Comparison of ENCODE assay signal across 9 mouse cellular contexts in genomic region chr19:59388847-59389606, GRCm38 (mm10). TPM values are rescaled to one million over a fixed set of nuclear protein-coding genes. Genes with fewer than 3 reads are reported as not detected.
DNase-seq lines count a peak whose midpoint lies in the region; ATAC-seq and TF ChIP-seq lines count a peak whose summit lies in the region.
"Had no signal": no experiment of that assay in that cellular context is flagged by ENCODE, and none has a peak within 500 bp of the region (broad histone marks: within the 10 kb centered on the region; RNA-seq: fewer than 3 reads in every experiment).

No protein-coding gene starts in this region.

- H3K27me3 ChIP-seq in G1E (ENCODE audit: insufficient read depth, low read length) = no peaks in the 10 kb centered on the region; the same call in 1 of the 2 replicates
- no peaks in the 10 kb centered on the region for H3K27me3 ChIP-seq in forebrain, embryonic 14.5 days (replicated peaks; ENCODE audit: control insufficient read depth, insufficient read depth, low read length)
- no peaks in the 10 kb centered on the region; the same call in 1 of the 2 replicates for H3K27me3 ChIP-seq in liver, postnatal 0 days (ENCODE audit: insufficient read depth, low read length)
- H3K27me3 ChIP-seq in neural tube, embryonic 14.5 days (ENCODE audit: control insufficient read depth, insufficient read depth, low read length) = no peaks in the 10 kb centered on the region; the same call in 1 of the 2 replicates

- intact Hi-C loops in heart, postnatal 36 days (cut with DNase I) = no loop called here

- H3K36me3 ChIP-seq in G1E (replicated peaks) = no peaks in the 10 kb centered on the region
- H3K36me3 ChIP-seq in forebrain, embryonic 14.5 days (ENCODE audit: control insufficient read depth, insufficient read depth, low read length) = no peaks in the 10 kb centered on the region
- no peaks in the 10 kb centered on the region for H3K36me3 ChIP-seq in liver, postnatal 0 days (replicated peaks; ENCODE audit: insufficient read depth, low read length)
- no peaks in the 10 kb centered on the region for H3K36me3 ChIP-seq in neural tube, embryonic 14.5 days (ENCODE audit: control insufficient read depth, insufficient read depth, low read length)

- TF ChIP-seq EP300 in liver, postnatal 0 days (IDR thresholded peaks at IDR 0.05; ENCODE audit: low read depth) = no peak

- H3K4me2 ChIP-seq in forebrain, embryonic 14.5 days (ENCODE audit: low read length) = peak overlapping the region; percentile 44
- H3K4me2 ChIP-seq in liver, postnatal 0 days (ENCODE audit: low read depth, low read length) = peak overlapping the region; percentile 48
- no peak overlapping the region for H3K4me2 ChIP-seq in neural tube, embryonic 14.5 days (ENCODE audit: low read depth, low read length)

- H3K27ac ChIP-seq in forebrain, embryonic 14.5 days (ENCODE audit: low read depth, low read length) = no peak overlapping the region
- H3K27ac ChIP-seq in liver, postnatal 0 days (ENCODE audit: low read depth) = no peak overlapping the region
- H3K27ac ChIP-seq in neural tube, embryonic 14.5 days (ENCODE audit: low read depth, low read length) = no peak overlapping the region

- H3K4me1 ChIP-seq in G1E (ENCODE audit: insufficient read depth, low read depth, low read length) = peaks cover 60% of the 10 kb centered on the region
- peaks cover 10% of the 10 kb centered on the region for H3K4me1 ChIP-seq in forebrain, embryonic 14.5 days (ENCODE audit: control insufficient read depth, insufficient read depth, low read length)
- H3K4me1 ChIP-seq in liver, postnatal 0 days (ENCODE audit: insufficient read depth) = peaks cover 16% of the 10 kb centered on the region
- no peaks in the 10 kb centered on the region for H3K4me1 ChIP-seq in neural tube, embryonic 14.5 days (ENCODE audit: control insufficient read depth, insufficient read depth, low read length)

- peak; percentile 47 for ATAC-seq in G1E (ENCODE audit: extremely low read depth, insufficient number of reproducible peaks, low FRiP score, poor library complexity, severe bottlenecking)
- ATAC-seq in forebrain, embryonic 14.5 days = peak; percentile 66
- ATAC-seq in liver, postnatal 0 days = peak; percentile 68
- ATAC-seq in neural tube, embryonic 14.5 days (ENCODE audit: low read depth) = peak; percentile 41

- H3K4me3 ChIP-seq in G1E (ENCODE audit: low read depth, low read length) = no peak overlapping the region; the same call in 1 of the 2 replicates
- peak overlapping the region; percentile 10; the same call in 1 of the 2 replicates for H3K4me3 ChIP-seq in forebrain, embryonic 14.5 days (ENCODE audit: low read depth, low read length)
- H3K4me3 ChIP-seq in liver, postnatal 0 days (ENCODE audit: low read depth, low read length) = no peak overlapping the region
- no peak overlapping the region for H3K4me3 ChIP-seq in neural tube, embryonic 14.5 days (ENCODE audit: low read depth, low read length)
- H3K4me3 ChIP-seq: myocyte had no signal

- peak; percentile 56 for TF ChIP-seq CTCF in G1E (IDR thresholded peaks at IDR 0.05; ENCODE audit: low read depth, low read length)
- TF ChIP-seq CTCF in liver, postnatal 0 days (IDR thresholded peaks at IDR 0.05; ENCODE audit: low read depth) = peak; percentile 77

- DNase-seq in G1E (ENCODE audit: low spot score) = peak; percentile 55
- peak; percentile 66 for DNase-seq in c-Kit-positive CD71-negative TER-119-negative erythroid progenitor cells, embryonic 14.5 days (ENCODE audit: low read depth)
- DNase-seq in forebrain, embryonic 14.5 days (ENCODE audit: low spot score) = peak; percentile 89
- DNase-seq in heart, postnatal 36 days = peak; percentile 41 to 46
- DNase-seq in layer of hippocampus, adult 18-20 months (ENCODE audit: low spot score in 2 of 2) = peak; percentile 62 to 86
- DNase-seq in liver, postnatal 0 days = peak; percentile 74
- DNase-seq in testis, postnatal 10 days (ENCODE audit: low spot score) = peak; percentile 77

- peak overlapping the region; percentile 30 for H3K9ac ChIP-seq in forebrain, embryonic 14.5 days (ENCODE audit: low read length)
- no peak overlapping the region for H3K9ac ChIP-seq in liver, postnatal 0 days (replicated peaks)
- H3K9ac ChIP-seq in neural tube, embryonic 14.5 days (replicated peaks; ENCODE audit: low read depth, low read length) = no peak overlapping the region

- WGBS in forebrain, embryonic 14.5 days = 4% methylated on average over 15 of the region's 15 CpGs
- WGBS in liver, postnatal 0 days (ENCODE audit: insufficient replicate concordance) = 11% methylated on average over 15 of the region's 15 CpGs
- WGBS in neural tube, embryonic 14.5 days = 22% methylated on average over 15 of the region's 15 CpGs

- no peaks in the 10 kb centered on the region for H3K9me3 ChIP-seq in G1E (replicated peaks)
- H3K9me3 ChIP-seq in forebrain, embryonic 14.5 days (replicated peaks; ENCODE audit: control insufficient read depth, low read length) = no peaks in the 10 kb centered on the region
- no peaks in the 10 kb centered on the region for H3K9me3 ChIP-seq in liver, postnatal 0 days (ENCODE audit: low read length)
- H3K9me3 ChIP-seq in neural tube, embryonic 14.5 days (ENCODE audit: control insufficient read depth, low read length) = no peaks in the 10 kb centered on the region

RNA-seq across cellular contexts. Expression of gene Pdzd8, which starts 43.4 kb away (rescaled TPM):
- total RNA-seq in G1E (2014; fragmentation: Nextera tagmentation) = 81.6 and 85.5 TPM in 2 replicates
- total RNA-seq in G1E (2017) = 35.1 and 40.0 TPM in 2 replicates
- polyA plus RNA-seq in G1E (2012) = 15.1 and 17.4 TPM in 2 replicates
- 11.2 and 12.3 TPM in 2 replicates for polyA plus RNA-seq in forebrain, embryonic 14.5 days (2014; fragmentation: Nextera tagmentation; extraction: Ambion mirVana)
- 10 to 100 TPM; 24.7 to 27.2 TPM for total RNA-seq in heart, postnatal 36 days (2021)
- total RNA-seq in layer of hippocampus, adult 18-20 months (2021) = 10 to 100 TPM; 49.7 to 52.6 TPM
- polyA plus RNA-seq in liver, postnatal 0 days (2015; fragmentation: Nextera tagmentation; extraction: Ambion mirVana) = 3.1 and 3.4 TPM in 2 replicates
- 18.2 and 19.8 TPM in 2 replicates for polyA plus RNA-seq in neural tube, embryonic 14.5 days (2014; fragmentation: Nextera tagmentation; extraction: Ambion mirVana)
